Mouse (Mus musculus): ENCODE measurements at regions not wholly inside any gene's neighbourhood (a gene's known extent, or its start where the extent isn't known, plus 50 kb on each side); places are given as distances from the start of the nearest gene placed in this dataset.

DNA sequence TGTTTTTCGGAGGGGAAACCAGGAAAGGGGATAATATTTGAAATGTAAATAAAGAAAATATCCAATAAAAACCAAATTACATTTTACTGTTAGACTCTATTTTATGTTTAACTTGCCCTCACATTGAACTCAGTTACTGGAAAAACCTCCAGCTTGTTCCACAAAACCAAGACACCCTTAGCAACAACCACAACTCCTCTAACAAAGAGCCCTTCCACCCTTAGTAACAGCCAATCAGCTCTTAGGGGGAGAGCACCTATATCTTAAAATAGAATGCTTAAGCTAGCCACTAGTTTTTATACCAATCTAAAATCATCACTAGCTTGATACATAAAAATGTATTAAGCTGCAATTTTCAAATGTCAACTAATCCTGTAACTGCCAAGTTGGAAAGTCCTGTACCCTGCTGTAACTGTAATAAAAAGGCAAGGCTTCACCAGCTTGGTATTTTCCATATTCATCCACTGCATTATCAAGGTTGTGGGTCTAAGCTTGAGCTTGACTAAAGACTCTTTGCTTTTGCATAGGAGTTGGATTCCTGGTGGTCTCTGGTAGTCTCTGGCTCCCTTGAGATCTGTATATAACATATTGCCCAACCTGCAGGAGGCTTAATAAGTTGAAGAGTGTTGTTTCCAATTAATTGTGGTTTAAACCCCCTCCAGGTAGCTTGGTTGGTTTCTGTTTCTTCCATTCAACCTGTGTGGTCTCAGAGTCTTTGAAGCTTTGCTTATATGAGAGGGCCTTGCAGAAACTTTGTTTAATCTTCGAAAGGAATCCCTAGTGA is 566.4 kb downstream of the Sema5a start:
- H3K4me3 ChIP-seq (replicated peaks) = no peak overlapping the region

GRCm38 (mm10) chr15:32839966-32840365 is 595.4 kb downstream of the Sema5a start:
- no peaks in the 10 kb centered on the region for H3K4me1 ChIP-seq (ENCODE audit: control insufficient read depth)
- TF ChIP-seq TAL1 (IDR thresholded peaks at IDR 0.05; ENCODE audit: low read length) (no peak), GATA1 (IDR thresholded peaks at IDR 0.05; ENCODE audit: low read length) (no peak)
- H3K36me3 ChIP-seq (ENCODE audit: control insufficient read depth) = no peaks in the 10 kb centered on the region
- H3K9me3 ChIP-seq (ENCODE audit: control insufficient read depth, low read length) = no peaks in the 10 kb centered on the region
- H3K27me3 ChIP-seq (ENCODE audit: control insufficient read depth) = no peaks in the 10 kb centered on the region
- no peak overlapping the region for H3K4me3 ChIP-seq (replicated peaks)

More for the DNA sequence above, 566.4 kb downstream of the Sema5a start:
- Histone ChIP-seq H3K27me3 (ENCODE audit: control insufficient read depth) (no peaks in the 10 kb centered on the region), H3K9me3 (ENCODE audit: control insufficient read depth, low read length) (peaks cover 12% of the 10 kb centered on the region), H3K36me3 (ENCODE audit: control insufficient read depth) (no peaks in the 10 kb centered on the region), H3K4me1 (ENCODE audit: control insufficient read depth) (no peaks in the 10 kb centered on the region)
- TF ChIP-seq GATA1 (IDR thresholded peaks at IDR 0.05; ENCODE audit: low read length) (no peak), TAL1 (IDR thresholded peaks at IDR 0.05; ENCODE audit: low read length) (no peak)

Measured in erythroblast, embryonic 14.5 days (primary cell).